Mouse (Mus musculus) v-Abl transformed pro-B cells (cell line): ENCODE data around the gene Cyp4f16.
"Not testable (repeated sequence)": the region's sequence is repeated elsewhere in the genome, so short reads cannot be mapped to it uniquely, and the experiment has no call there.

ENCODE experiments used
- in situ Hi-C, 2 experiments: fragments of 400-800 bp; cut with MboI; formaldehyde crosslinking; loops; one replicate each; pipeline ENCODE4 v1.15.1; 2025; ENCODE audit not compliant: unreplicated experiment in 2 of 2

Gene Cyp4f16

DNA sequence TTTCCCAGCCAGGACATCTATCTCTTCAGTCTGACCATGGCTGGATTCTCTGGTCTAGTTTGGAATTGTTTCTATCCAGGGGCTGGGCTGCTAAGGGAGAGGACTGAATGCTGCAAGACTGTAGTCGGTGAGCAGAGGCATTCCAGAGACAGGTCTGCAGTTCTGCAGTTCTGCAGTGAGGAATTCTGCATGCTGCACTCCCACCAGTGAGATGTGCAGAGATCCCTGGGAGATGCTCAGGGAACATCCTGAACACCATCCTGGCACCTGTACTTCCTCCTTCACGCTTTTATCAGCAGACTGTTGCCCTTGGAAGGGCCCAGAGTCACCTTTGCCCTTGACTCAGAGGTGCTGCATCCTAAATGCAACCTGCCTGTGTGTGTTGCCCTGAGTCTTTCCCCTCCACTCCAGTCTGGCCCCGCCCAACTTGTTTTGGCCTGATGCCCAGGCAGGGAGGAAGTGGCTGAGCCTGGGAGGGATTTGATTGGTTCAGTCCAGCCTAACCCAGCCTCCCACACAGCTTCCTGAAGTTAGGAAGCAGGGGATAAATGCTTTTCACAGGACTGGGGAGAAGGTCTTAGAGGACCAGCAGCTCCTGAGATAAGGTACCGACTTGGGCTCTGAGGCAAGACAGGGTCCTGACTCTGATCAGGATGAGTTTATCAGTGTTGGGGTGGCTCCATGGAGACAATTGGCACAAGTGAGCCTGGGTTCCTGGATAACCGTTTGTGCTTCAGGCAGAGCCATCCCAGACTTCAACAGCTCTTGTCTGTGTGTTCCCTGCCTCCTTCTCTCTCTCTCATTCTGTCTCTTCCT, at the start of gene Cyp4f16:
TSS of gene Cyp4f16 (plus strand) at position 508 of the 816 bp plus-strand sequence.
- in situ Hi-C loops = loop anchor here in 1 of 2 experiments (25.0 kb wide), 1 partner anchor 1276 kb away; the partner anchor contains the start of genes Kank3, Ndufa7 and Rps28

DNA sequence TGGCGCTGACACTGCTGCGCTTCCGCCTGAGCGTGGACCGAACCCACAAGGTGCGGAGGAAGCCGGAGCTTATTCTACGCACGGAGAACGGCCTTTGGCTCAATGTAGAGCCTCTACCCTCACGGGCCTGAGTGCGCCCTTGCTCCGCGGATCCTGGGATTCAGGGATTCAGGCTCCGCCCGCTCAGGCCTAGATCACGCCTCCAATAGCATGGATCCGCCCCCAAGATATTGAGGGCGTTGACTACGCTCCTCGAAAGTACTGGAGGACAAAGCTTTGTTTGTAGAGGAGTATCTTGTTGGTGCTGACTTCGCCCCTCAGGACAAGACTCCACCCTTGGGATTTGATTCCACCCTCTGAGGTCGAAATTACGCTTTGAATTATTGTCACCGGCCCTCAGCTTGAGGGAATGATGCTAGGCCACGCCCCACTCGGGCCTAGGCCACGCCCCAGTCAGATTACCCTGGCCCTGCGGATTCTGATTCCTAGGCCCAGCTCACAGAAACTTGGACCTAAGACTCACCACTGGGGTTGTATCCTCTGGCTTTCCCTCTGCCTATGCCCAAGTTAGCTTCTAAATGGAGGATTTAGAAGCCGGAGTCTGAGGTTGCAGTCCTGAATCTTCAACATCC, 43.9 kb upstream of the Cyp4f16 start:
- in situ Hi-C loops = loop anchor here (5.0 to 25.0 kb wide), 6 partner anchors 108 to 805 kb away; partner anchors contain the start of genes Cryaa (in 1 of the 2) and Wiz (in 1 of the 2)

DNA sequence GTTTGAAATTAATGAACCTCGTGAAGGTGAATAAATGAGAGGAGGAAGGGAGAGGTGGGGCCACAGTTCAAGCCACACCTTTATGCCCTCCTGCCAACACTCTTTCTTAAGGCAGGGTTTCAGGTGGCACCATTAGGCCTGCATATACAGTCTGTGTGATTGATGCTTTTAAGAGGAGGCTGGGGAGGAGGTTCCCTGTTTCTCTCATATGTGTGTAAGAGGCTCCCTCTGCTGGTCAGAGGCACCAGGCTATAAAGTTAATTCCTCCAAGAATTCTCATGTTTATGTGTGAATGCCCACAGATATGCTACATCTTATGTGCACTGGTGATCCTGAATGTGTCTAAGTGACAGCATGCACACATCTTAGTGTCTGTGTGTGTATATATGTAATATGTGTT, 41.8 kb upstream of the Cyp4f16 start:
- in situ Hi-C loops = loop anchor here (5.0 to 25.0 kb wide), 6 partner anchors 110 to 807 kb away; partner anchors contain the start of genes Cryaa (in 1 of the 2) and Wiz (in 1 of the 2)

DNA sequence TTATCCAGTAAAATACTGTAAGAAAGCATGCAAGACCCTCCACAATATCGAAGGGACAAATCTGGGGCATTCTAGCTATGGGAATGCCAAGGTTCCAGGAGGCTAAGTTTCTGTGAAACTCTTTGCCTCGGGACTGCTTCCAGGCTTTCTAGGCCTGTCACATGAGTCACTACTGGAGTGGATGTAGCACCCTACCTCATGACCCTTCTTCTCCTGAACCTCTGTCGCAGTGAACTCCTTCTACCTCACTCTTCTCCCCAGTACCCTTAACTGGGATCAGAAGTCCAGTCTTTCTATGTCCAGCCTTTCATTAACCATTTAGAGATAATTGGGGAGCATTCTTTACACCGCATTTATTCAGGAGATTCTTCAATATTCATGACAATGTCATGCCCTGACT, 35.8 kb upstream of the Cyp4f16 start:
- in situ Hi-C loops = not testable (repeated sequence)

DNA sequence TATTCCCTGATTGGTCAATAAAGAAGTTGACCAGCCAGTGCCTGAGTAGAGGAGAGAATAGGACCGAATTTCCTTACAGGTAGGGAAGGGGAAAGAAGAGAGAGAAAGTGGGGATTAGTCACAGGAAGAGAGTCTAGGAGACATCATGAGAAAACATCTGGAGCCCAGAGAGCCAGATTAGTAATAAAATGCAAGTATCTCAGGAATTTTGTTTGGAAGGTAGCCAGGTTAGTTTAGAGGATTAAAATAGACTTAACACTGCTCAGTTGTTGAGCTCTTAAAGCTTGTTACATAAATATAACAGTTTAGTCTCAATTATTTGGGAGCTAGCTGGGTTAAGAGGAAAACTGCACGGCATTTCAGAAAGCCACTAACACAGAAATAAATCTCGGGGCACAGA, 35.3 kb upstream of the Cyp4f16 start:
- in situ Hi-C loops = no loop called here

DNA sequence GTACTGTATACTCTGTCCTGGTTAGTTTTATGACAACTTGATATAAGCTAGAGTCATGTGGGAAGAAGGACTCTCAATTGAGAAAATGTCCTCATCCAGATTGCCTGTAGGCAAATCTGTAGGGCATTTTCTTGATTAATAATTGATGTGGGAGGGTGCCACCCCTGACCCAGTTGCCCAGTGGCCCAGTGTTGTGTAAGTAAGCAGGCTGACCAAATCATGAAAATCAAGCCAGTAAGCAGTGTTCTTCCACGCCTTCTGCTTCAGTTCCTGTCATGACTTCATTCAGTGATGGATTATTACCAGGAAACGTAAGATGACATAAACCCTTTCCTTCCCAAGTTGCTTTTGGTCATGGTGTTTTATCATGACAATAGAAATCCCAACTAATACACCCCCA, 33.2 kb upstream of the Cyp4f16 start:
- in situ Hi-C loops = no loop called here

DNA sequence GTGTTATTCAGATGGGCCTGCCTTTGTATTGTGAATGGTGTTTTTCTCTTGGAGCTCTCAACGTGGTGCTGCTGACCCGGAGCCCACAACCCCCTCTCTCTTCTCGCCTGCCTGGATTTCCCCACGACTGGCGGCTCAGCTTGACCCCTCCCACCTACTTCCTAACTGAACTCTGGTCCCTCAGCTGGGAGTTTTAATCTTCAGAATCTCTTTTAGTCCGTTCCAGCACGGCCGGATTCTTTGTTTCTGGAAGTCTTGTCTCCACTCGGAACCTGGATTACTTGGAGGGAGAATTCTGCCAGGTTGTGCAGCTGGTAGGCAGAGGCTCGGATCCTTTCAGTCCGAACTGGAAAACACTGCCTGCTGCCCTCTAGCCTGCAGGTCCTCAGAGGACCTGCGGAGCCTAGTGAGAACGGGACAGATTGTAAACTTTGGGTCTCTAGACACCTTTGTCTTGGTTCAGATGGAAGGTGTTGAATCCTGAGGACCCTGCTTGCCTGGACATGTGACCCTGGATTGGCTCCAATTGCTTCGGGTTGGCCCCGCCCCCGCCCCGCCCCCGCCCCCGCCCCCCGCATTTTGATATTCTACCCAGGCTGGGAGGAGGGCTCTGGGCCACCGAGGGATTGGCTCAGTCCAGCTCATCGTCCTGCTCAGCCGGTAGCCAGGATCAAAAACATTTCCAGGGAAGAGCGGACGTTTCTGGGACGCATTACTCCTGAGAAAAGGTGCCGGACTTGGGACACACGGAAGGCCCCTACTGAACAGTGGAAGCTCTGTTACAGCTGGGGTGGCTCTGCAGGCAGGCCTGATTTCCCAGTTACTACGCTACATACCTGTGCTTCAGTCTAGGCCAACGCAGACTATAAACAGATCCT, 30.3 kb upstream of the Cyp4f16 start, which contains the start of gene Cyp4f17:
TSS of gene Cyp4f17 (plus strand) at position 200 of the 878 bp plus-strand sequence.
- in situ Hi-C loops = no loop called here

DNA sequence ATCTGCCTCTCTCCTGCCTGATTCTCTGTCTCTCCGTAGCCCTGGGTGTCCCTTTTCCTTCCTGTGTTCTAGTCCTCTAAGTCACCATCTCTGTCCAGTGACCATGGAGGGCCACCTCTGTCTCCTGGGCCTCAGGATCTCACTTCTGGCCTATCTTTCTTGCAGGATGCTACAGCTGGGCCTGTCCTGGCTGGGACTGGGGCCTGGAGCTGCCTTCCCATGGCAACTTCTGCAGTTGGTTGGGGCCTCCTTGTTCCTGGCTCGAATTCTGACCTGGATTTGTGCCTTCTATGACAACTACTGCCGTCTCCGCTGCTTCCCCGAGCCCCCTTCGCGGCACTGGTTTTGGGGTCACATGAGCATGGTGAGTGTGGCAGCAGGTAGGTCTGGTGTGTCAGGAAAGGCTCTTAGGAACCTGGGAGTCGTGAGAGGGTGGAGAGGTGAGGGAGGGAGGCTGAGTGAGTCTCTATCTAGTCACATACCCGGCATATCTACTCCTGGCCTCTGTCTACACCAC, 29.6 kb upstream of the Cyp4f16 start:
- in situ Hi-C loops = no loop called here

DNA sequence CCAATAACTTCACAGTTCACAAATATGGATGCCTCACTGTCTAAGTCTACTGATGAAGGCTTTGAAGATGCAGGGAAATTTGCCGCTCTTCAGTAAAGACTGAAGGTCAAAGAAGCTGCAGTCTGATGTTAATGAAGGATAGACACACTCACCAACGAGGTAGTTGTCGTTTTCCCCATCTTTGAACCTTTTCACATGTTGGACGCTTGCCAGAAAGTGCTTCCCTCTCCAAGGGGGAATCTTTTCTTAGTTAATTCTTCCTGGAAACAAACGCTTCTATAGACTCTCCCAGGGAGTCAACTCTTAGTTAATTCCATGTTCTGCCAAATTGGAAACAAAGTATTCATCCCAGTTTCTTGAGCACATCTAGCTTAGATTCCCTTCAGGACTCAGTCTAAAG, 20.2 kb upstream of the Cyp4f16 start:
- in situ Hi-C loops = loop anchor here in 1 of 2 experiments (5.0 kb wide), 1 partner anchor 131 kb away; no protein-coding TSS in a partner anchor

DNA sequence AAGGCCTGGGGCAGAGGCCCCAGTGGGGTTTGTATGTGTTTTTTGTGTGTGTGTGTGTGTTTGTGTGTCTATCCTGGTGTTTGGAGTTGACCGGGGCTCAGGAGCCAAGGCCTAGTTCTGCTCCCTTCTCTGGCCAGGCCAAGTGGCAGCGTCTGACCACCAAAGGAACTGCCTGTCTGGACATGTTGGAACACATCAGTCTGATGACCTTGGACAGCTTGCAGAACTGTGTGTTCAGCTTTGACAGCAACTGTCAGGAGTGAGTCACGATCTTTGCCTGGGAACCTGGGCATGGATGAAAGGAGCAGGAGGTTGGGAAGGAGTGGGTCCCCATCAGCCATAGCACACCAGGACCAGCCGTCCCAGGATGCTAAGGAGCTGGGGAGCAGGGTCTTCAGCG, 14.4 kb upstream of the Cyp4f16 start:
- in situ Hi-C loops = no loop called here

DNA sequence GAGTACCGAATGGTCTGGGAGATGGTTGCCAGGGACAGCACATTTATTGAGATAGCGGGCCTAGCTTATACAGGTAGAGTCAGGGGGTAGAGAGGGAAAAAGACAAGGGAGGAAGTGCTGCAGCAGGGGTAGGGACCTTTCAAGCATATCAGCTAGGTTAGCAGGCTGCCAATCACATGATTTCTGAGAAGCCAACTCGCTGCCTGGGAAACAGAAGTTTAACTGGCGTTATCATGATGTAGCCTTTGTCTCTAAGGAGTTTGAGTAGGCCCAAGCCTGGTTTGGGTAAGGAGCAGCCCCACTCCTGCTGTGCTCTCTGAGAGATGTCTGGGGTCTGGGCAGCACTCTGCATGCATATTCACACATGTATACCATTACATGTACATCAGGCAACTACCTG, 14.0 kb upstream of the Cyp4f16 start:
- in situ Hi-C loops = no loop called here

DNA sequence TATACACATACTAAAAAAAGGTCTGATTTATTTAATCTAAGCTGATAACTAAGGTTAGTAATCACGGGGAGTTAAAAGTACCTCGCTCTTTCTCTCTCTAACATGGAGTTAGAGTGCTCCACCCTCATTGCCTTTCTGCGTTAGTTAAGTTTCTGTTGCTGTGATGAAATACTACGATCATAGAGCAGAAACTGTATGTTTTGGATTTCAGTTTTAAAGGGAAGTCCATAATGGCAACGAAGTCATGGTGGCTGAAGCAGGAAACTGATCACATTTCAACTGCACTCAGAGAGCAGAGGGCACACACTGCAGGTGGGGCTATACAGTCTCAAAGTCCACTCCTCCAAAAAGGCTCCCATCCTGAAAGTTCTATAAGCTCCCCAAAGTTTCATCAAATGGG, 13.5 kb upstream of the Cyp4f16 start:
- in situ Hi-C loops = no loop called here

DNA sequence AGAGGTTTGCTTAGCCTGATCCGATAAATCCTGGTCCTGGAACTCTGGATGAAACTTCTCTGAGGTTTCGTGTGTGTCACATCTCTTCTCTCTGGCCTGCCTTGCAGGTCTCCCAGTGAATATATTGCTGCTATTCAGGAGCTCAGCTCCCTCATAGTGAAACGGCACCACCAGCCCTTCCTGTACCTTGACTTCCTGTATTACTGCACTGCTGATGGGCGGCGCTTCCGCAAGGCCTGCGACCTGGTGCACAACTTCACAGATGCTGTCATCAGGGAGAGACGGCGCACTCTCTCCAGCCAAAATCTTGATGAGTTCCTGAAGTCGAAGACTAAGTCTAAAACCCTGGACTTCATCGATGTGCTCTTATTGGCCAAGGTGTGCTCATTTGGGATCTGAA, 12.5 kb upstream of the Cyp4f16 start:
- in situ Hi-C loops = no loop called here

DNA sequence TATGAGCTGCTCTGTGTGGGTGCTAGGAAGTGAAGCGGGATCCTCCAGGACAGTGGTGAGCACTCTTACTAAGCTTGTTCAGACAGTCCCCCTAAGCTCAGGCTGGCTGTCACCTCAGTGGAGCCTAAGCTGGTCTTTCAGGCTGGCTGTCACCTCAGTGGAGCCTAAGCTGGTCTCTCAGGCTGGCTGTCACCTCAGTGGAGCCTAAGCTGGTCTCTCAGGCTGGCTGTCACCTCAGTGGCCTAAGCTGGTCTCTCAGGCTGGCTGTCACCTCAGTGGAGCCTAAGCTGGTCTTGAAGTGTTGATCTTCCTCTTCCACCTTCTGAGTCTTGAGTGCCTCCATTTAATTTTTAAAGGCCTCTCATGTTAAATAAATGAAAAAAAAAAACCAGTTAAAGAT, 10.0 kb upstream of the Cyp4f16 start:
- in situ Hi-C loops = loop anchor here (5.0 to 25.0 kb wide), 3 partner anchors 106 to 1286 kb away; partner anchors contain the start of genes Kank3 (in 1 of the 2), Ndufa7 (in 1 of the 2) and Rps28 (in 1 of the 2)

DNA sequence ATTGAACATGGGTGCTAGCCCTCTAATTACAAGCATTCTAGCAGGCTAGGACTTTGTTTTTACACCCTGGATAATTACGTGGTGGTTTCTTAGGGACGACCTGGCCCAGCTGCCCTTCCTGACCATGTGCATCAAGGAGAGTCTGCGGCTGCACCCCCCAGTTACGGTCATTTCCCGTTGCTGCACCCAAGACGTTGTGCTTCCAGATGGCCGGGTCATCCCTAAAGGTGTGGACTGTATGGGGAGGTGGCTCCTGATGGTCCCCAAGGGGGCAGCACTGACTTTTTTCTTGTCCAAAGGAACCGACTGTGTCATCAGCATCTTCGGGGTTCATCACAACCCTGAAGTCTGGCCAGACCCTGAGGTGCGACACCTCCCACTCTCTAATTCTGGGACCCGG, 8.6 kb upstream of the Cyp4f16 start:
- in situ Hi-C loops = loop anchor here (5.0 to 25.0 kb wide), 3 partner anchors 105 to 1285 kb away; partner anchors contain the start of genes Kank3 (in 1 of the 2), Ndufa7 (in 1 of the 2) and Rps28 (in 1 of the 2)

DNA sequence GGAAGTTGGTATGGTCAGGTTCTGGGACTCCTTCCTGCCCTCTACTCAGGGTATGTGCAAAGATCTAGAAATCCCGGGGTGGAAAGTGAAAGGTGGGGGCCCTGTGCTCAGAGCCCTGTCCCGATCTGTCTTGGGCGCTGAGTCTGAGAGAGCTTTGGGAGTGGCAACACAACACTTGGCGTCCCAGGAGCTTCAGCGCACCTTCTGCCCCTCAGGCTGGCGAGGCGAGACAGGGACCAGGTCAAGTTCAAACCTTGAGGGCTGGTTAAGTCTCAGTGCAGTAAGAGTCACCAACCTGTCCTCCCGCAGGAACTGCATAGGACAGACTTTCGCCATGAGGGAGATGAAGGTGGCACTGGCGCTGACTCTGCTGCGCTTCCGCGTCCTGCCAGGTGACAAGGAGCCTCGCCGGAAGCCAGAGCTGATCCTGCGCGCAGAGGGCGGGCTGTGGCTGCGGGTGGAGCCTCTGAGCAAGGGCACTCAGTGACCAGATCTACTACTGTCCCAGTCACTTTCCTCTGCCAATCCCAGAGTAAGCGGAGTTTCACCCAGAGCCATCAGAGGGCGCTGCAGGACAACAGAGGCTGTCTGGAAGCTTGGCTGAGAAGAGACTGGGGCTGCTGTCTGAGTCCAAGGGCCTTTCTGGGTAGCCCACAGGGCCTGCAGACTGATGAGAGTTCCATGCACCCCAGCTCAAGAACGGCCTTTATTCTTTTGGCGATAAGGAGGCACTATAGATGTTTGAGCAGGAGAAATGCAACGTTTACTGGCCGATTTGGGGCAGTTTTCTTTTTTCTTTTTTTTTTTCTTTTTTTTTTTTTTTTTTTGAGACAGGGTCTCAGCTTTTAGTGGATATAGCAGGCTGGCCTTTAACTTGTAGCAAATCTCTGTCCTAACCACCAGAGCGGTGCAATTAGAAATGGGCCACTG, 7.7 kb upstream of the Cyp4f16 start:
- in situ Hi-C loops = loop anchor here (5.0 to 25.0 kb wide), 3 partner anchors 104 to 1284 kb away; partner anchors contain the start of genes Kank3 (in 1 of the 2), Ndufa7 (in 1 of the 2) and Rps28 (in 1 of the 2)

DNA sequence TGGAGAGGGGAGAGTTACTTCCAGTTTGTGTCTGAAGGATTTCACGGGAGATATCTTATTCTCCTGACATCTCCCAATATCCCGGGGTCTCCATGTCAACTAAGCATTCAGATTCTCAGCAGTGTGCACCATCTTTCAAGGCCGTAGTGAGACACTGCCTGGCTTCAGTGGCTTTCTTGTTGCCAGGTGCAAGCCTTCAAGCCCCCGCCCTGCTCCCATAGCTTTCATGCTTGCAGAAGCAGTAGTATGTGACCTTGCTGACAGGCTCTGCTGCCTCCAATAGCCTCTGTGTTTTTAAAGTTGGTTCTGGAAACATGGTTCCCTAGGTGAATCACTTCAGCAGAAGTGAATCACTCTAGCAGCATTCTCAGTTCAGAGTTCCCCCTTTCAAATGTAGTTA, 4.0 kb upstream of the Cyp4f16 start:
- in situ Hi-C loops = loop anchor here in 1 of 2 experiments (25.0 kb wide), 1 partner anchor 1280 kb away; the partner anchor contains the start of genes Kank3, Ndufa7 and Rps28

DNA sequence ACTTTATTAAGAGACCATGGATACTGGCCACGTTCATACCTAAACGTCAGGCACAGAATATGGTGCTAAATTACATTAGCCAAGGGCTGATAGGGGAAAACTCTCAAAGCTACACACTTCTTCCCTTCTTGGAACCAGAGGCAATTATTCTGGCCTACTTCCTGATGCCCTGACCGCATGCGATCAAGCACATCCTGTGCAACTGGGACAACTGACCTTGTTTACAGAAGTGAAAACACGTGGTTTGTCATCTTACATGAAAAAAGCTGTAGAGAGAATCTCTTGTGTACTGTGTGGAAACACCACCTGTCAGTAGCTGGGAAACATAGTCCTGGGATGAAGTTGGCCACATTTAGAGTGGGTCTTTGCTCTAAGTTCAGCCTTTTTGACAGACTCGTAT, 2.3 kb upstream of the Cyp4f16 start:
- in situ Hi-C loops = loop anchor here in 1 of 2 experiments (25.0 kb wide), 1 partner anchor 1278 kb away; the partner anchor contains the start of genes Kank3, Ndufa7 and Rps28

DNA sequence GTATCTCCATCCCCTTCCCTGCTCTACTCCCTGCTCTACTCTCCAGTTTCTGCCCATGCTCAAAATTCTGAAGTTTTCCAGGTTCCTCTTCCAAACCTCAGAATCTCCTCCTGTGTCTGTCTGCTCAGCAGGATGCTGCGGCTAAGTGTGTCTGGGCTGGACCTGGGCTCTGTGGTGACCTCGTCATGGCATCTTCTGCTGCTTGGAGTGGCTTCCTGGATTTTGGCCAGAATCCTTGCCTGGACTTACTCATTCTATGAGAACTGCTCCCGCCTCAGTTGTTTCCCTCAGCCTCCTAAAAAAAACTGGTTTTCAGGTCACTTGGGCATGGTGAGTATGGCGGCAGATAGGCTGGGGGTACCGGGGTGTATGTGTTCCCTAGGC, 501 bp downstream of the Cyp4f16 start:
- in situ Hi-C loops = loop anchor here in 1 of 2 experiments (25.0 kb wide), 1 partner anchor 1275 kb away; the partner anchor contains the start of genes Kank3, Ndufa7 and Rps28
